Mouse (Mus musculus): ENCODE measurements at regions not wholly inside any gene's neighbourhood (a gene's known extent, or its start where the extent isn't known, plus 50 kb on each side); places are given as distances from the start of the nearest gene placed in this dataset.

DNA sequence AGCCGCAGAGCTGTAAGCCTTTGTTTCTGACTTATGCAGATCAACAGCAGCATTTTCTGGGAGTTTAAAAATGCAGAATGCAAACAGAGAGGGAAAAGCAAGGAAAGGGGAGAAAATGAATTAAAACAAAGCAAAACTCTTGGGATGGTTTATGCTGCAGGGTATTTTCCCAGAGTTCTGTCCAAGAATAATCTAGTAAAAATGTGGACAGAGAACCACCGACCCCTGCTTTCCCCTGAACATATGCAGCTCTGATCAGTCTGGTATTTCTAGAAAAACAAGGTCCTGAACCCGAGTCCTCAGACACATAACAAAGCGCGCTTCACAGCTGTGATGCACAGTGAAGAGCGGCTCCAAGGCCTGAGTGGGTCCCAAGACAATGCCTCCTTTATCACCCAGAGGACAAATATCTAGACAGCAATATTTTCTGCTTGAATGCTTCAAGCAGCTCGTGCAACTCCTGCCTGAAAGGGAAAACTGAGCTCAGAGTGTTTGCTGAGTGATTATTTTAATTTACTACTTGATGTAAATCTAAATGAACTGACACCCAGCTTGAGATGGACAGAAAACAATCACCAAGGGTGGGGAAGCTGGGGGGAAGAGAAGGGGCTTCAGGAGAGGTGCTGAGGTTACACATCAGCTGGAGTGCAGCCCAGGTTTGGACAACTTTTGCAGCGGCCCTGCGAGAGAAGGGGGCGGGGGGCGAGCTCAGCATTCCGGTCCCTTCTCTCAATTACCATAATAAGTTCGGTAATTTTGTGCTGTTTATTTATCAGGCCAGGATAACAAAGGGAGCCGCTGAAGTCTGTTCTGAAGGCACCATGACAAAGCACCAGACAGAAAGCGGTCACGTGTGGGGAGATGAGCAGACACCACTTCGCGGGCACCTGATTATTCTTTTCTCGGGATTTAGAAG is 853.6 kb downstream of the 5730522E02Rik start:
- in situ Hi-C loops (cut with MboI; ENCODE audit: low sequenced_read_pairs), result no loop called here

DNA sequence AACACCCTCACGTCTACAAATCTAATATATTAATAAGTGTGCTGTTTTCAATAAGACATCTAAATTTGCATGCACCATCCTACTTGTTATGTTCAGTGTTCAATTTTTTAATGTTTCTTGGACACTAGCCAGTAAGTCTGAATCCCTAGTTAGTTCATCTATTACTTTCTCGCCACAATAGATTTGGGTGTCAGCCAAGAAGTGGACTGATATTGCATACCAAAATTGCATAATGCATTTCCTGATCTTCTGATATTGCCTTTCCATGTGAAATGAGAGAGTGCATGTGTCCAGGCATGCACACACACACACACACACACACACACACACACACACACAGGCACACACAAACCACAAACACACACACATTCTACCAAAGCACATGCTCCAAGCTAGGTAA is 874.9 kb downstream of the 5730522E02Rik start:
- in situ Hi-C loops (cut with MboI; ENCODE audit: low sequenced_read_pairs), result no loop called here

DNA sequence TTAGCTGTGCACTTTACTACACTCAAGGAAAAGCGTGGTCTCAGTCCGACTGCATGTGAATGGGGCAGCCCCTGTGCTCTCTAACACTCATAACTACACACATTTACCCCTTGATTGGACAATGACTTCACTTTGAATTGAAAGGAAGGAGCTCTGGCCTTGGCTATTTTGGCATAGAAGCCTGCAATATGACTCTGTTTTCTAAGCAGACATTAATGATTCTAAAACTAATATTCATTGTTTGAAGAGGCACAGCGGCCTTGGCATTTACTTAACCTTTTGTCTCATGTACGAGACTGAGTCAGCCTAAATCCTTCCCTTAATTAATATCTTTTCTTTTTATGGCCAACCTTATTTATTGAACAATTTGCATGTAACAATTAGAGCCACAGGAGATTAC is 879.9 kb downstream of the 5730522E02Rik start:
- in situ Hi-C loops (cut with MboI; ENCODE audit: low sequenced_read_pairs), result no loop called here

DNA sequence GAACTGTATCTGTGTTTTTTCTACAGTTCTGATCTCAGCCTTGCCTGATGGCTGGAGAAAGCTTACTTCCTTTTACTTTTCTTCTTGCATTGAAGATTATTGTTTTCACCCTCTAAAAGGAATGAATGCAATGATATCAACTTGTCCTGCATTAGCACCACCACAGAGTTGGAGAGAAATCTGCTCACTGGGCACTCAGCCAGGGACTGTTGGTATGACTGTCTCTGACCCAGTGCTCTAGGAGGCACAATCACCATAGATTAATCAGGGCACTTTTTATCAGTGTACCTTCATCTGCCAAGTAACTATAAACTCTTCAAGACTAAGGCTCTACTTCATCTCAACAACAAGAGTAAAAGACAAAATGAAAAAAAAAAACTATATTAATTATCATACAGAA is 888.1 kb downstream of the 5730522E02Rik start:
- in situ Hi-C loops (cut with MboI; ENCODE audit: low sequenced_read_pairs), result loop anchor here (25.0 kb wide), 1 partner anchor 1285 kb away; no protein-coding TSS in a partner anchor

DNA sequence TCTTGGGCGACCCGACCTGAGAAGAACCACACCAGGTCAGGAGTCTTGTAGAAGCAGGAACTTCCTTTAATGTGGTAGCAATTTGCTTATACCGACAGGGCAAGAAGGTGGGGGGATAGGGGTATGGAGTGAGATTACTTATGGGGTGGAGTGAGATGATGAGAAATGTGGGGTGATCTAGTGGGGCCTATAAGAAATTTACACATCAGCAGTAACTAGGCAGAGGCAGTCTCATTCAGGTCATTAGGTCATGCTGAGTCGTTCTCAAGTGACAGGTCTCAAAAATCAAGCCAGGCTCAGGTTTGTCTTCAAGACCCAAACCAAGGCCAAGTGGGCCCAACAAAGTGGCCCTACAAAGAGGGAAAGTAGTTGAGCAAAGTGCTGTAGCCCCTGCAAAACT is 889.1 kb downstream of the 5730522E02Rik start:
- in situ Hi-C loops (cut with MboI; ENCODE audit: low sequenced_read_pairs), result loop anchor here (25.0 kb wide), 1 partner anchor 1284 kb away; no protein-coding TSS in a partner anchor

DNA sequence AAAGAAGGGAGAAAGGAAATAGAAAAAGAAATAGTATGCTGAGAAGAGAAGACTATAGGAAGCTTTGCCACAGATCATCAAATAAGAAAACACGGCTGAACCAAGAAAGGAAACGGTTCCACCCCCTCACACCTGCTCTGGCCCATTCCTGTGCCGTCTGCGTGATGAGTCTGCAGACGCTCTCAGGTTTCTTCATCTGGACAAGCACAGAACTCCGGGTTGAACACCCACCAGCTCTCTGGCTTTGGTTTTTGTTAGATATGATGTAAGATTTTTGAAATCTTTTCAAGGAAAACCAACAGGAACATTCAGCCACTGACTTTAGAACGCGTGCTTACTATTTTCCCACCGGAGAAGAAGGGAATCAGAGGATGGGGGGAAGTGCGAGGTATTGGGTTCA is 895.9 kb downstream of the 5730522E02Rik start:
- in situ Hi-C loops (cut with MboI; ENCODE audit: low sequenced_read_pairs), result loop anchor here (25.0 kb wide), 1 partner anchor 1277 kb away; no protein-coding TSS in a partner anchor

DNA sequence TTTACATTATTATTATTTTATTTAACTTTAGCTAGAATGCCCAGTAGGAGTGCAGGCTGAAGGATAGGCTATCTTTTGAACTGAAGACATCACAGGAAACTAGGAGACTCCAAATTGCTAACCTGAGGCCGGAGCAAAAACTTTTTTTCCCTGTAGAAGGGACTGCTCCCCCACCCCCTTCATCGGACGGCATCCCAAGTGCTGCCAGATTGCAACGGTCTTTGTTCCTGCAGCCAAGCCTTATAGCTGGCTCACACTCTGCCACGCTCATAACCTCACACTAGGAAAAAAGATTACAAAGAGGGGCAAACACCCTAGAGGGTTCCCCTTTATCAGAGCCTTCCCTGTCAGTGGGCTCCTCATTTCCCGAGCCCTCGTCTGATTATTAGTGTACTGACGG is 896.7 kb downstream of the 5730522E02Rik start:
- in situ Hi-C loops (cut with MboI; ENCODE audit: low sequenced_read_pairs), result loop anchor here (25.0 kb wide), 1 partner anchor 1277 kb away; no protein-coding TSS in a partner anchor

DNA sequence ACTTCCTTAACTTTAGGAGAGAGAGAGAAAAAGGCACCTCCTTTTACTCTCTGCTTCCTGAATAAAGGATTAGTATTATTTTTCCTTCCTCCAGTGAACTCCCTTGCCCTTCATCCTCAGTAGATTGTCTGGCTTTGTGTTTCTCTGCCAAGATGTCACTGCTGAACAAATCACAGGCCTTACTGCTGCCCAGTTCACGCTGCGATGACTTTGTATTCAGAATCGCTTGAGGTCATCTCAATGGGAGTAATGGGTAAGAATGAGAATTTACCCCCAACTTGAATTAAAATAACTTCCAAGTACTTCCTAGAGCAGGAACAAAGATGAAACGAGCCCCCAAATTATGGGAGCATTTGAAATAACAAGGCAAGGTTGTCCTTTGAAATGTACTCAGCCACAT is 897.3 kb downstream of the 5730522E02Rik start:
- in situ Hi-C loops (cut with MboI; ENCODE audit: low sequenced_read_pairs), result loop anchor here (25.0 kb wide), 1 partner anchor 1276 kb away; no protein-coding TSS in a partner anchor

DNA sequence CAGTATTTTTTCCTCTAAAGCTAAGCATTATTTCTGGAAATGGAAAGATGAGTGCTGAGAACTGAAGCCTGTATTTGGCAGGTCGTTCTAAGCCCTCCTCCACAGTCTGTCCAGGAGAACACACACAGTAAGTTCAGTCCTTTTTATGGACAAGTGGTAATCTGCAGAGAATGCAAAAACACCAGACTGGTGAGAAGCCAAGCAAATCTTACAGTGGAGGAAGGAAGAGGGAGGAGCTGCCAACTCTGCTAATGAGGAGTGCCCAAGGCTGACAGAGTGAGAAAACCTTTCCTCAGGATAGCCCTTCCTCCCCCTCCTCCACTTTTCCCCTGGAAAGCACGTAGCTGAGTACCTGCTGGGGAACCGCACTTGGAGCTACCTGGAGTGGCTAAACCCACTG is 899.8 kb downstream of the 5730522E02Rik start:
- in situ Hi-C loops (cut with MboI; ENCODE audit: low sequenced_read_pairs), result loop anchor here (25.0 kb wide), 1 partner anchor 1273 kb away; no protein-coding TSS in a partner anchor

DNA sequence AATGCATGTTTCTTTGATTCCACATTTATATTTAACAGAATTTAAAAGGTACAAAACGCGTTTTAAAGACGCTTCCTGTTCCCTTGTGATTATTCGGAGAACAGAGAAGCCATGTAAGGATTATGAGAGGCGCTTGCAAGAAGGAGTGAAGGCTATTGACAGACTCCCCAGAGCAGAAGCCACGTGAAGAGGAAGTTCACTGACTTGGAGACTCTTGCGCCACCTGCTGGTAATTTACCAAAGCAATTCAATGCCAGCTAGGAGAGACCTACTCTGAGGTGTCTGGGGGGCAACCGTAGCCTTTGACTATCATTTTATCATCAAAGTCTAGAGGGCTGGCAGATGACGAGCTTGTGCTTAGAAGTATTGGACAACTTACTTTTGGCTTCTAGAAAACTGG is 909.4 kb downstream of the 5730522E02Rik start:
- in situ Hi-C loops (cut with MboI; ENCODE audit: low sequenced_read_pairs), result loop anchor here (25.0 kb wide), 1 partner anchor 1264 kb away; no protein-coding TSS in a partner anchor

DNA sequence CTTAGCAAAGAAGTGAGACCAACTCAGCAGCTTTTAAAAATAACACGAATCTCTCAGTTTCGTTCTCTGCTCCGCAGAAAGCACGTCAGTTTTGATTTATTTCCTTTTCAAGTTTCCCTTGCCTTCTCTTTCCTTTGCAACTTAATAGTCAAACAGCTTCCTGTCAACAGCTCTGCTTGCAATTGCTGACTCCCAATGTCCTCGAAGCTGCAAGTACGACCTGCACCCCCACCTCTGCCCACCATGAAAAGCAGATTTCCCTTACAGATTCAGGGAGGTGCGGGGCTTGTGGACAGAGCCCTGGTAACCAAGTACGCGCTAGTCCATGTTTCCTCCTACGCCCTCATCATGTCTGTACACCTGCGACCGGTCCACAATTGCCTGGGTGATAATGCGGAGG is 922.2 kb downstream of the 5730522E02Rik start:
- in situ Hi-C loops (cut with MboI; ENCODE audit: low sequenced_read_pairs), result no loop called here

DNA sequence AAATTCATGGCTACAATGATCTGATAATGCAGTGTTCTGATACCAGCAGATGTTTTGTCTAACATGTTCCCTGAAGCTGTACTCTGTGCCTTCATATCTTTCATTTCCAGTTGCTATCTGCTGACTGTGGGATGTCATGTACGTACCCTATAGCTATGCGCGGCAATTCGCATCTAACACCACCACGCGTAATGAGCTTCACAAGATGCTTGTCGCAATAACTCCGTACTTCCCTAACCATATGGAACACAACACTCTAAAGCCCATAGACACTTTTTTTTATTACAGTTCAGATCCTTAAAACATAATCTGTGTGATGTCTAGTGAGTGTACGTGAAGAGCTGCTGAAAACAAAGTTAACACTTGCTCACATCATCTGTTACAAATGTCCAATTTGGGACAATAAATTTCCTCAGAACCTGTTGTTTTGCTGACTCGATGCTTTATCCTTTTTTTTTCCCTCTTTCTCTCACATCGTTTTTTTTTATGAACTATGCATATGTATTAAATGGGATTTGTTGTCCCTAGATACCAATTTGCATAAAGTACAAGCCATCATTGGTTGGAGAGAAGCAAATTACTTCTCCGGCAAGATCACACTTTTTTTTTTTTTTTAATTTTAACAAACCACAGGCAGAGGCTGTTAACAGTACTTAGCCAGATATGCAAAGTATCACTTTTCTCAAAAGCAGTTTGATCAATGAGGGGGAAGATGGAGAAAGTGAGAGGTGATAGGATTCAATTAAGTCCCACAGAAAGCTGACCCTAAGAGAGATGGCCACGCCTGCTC is 922.9 kb downstream of the 5730522E02Rik start:
- in situ Hi-C loops (cut with MboI; ENCODE audit: low sequenced_read_pairs), result no loop called here

DNA sequence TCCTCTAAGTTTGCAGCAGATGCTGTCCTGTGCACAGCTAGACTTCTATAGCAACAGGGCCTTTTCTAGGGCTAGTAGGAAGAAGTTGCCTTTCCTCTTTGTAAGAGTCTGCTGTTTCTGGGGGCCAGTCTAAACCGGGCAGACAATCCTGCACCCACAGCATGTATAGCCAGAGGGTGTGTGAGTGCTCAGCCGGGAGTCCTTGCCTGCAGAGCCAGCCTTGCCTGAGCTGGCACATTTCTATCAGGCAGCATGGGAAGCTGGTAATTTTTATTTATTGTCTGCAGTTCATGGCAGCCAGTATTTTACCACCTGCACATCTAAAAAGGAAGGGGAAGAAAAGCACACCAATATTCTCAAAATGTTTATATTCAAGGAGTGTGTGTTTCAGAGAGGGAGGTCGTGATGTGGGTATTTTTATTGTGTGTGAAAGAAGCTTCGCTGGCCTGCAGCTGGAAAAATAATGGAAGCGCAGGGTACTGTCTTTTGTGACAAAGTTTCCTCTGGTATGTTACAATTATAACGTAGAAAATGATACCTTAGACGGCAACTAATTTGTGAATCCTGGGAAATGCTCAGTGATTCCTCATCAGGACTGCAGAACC is 940.5 kb downstream of the 5730522E02Rik start:
- in situ Hi-C loops (cut with MboI; ENCODE audit: low sequenced_read_pairs), result no loop called here

DNA sequence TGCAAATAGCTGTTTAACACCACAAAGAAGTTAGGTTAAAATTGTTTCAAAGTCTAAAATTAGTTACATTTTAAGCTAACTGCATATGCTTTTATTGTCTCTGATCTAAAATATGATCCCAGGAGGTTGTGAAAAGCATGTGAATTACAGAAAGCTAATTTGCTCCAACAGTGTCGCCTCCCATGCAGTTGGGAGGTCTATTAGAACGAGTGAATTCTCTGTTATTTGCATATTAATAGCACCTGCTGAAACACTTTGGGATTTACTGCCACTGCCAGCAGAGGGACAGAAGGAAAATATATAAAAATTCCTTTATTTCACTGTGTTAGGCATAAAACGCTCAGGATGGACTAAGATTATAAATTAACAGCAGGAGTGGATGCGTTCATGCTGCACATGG is 947.7 kb downstream of the 5730522E02Rik start:
- in situ Hi-C loops (cut with MboI; ENCODE audit: low sequenced_read_pairs), result no loop called here

DNA sequence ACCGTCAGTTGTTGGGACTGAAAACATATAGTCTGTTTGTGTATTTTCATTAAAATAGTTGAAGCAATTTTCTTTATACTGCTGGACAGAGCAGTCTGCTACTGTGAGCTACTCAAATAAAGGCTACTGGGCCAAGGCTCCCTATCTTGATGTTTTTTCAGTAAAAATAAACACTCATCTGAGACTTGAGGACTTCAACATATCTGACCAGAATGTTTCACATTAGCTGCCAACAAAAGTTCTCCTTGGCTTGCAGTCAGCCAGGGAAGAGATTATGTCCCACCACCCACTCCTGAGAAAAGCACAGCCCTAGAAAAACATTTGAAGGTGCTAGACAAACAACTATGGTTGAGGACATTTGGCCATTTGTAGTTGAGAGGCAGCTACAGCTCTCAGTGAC is 950.9 kb downstream of the 5730522E02Rik start:
- in situ Hi-C loops (cut with MboI; ENCODE audit: low sequenced_read_pairs), result no loop called here

DNA sequence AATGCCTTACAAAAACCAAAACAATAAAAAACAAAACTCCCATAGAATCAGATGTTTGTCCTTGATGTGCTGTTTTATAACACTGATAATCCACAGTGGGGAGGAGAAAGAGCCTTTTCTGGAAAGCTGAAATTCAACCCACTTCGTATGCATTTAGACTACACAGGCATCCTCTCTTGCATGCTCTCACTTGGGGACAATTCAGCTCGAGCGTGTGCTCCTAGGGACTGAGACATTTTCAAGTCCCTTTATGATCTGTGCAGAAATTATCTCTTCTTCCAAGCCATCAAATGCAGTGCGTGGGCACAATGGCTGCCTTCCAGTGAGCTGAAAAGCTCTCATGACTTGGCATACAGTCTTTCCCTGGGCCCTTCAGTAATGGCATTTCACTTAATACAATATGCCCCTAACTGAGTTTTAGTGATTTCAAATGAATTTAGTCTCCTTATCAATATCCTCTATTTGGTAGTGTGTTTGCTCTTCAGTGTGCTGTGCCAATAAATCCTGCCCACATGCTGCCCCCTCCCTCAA is 977.1 kb downstream of the 5730522E02Rik start:
- in situ Hi-C loops (cut with MboI; ENCODE audit: low sequenced_read_pairs), result no loop called here
